Mouse (Mus musculus) CH12.LX (cell line): ENCODE results near the gene Irak4. TPM values are rescaled to one million over a fixed set of nuclear protein-coding genes. Genes with fewer than 3 reads are reported as not detected.

Experiments used
- DNase-seq: peaks from one replicate; pipeline ENCODE4 v3.0.0-alpha.2; 2013; ENCODE audit errors: extremely low read depth
- H3K27ac ChIP-seq: 2 replicates; pipeline ENCODE4 v1.5.1; 2012; ENCODE audit warnings: low read depth, mild to moderate bottlenecking, control low read depth, moderate library complexity; ENCODE audit not compliant: insufficient read depth
- H3K27me3 ChIP-seq: replicated peaks from 2 replicates; pipeline ENCODE3; 2012; ENCODE audit warnings: inconsistent platforms
- H3K36me3 ChIP-seq, 2 experiments: replicated peaks in 1 of 2; 2 replicates each; pipeline versions ENCODE3 to v1.6.1; 2012; ENCODE audit warnings: inconsistent platforms in 1 of 2, low read length in 1 of 2, mild to moderate bottlenecking in 1 of 2, mixed read lengths in 1 of 2, moderate library complexity in 1 of 2; ENCODE audit not compliant: control insufficient read depth in 1 of 2, insufficient read depth in 1 of 2
- H3K4me1 ChIP-seq, 2 experiments: 2 replicates each; pipeline ENCODE4 v1.6.1; 2012; ENCODE audit warnings: inconsistent platforms in 1 of 2, moderate library complexity in 1 of 2; ENCODE audit not compliant: insufficient read depth in 2 of 2, control insufficient read depth in 1 of 2
- H3K4me2 ChIP-seq: 2 replicates; pipeline ENCODE4 v1.6.1; 2012; ENCODE audit warnings: low read depth, mild to moderate bottlenecking, control low read depth; ENCODE audit not compliant: poor library complexity, insufficient read depth, severe bottlenecking
- H3K4me3 ChIP-seq, 3 experiments: fragments of 150-350 bp in 1 of 3; sonication (generic) in 1 of 3; replicated peaks in 1 of 3; 2 replicates each; pipeline versions ENCODE3 to v1.5.1; 2011 to 2012; ENCODE audit warnings: low read depth in 2 of 3, low read length in 2 of 3, mild to moderate bottlenecking in 2 of 3, moderate library complexity in 2 of 3, control low read depth in 1 of 3, improper control_type of control experiment in 1 of 3, inconsistent platforms in 1 of 3, mixed read lengths in 1 of 3; ENCODE audit not compliant: poor library complexity in 1 of 3
- H3K79me2 ChIP-seq: replicated peaks from 2 replicates; pipeline ENCODE4 v1.6.1; 2012; ENCODE audit warnings: mild to moderate bottlenecking, moderate library complexity; ENCODE audit not compliant: control insufficient read depth, poor library complexity, insufficient read depth, severe bottlenecking; ENCODE audit errors: extremely low read depth
- H3K9ac ChIP-seq: 2 replicates; pipeline ENCODE4 v1.6.1; 2012; ENCODE audit warnings: low read depth, mild to moderate bottlenecking, control low read depth, moderate library complexity; ENCODE audit not compliant: insufficient read depth
- H3K9me3 ChIP-seq: replicated peaks from 2 replicates; pipeline ENCODE3; 2012; ENCODE audit warnings: low read length, inconsistent platforms, mixed read lengths
- BHLHE40 ChIP-seq: IDR thresholded peaks from 2 replicates; pipeline ENCODE4 v1.6.1; 2011; ENCODE audit warnings: mild to moderate bottlenecking, low read depth, low read length, improper control_type of control experiment
- CHD1 ChIP-seq: IDR thresholded peaks from 2 replicates; pipeline ENCODE4 v1.6.1; 2012; ENCODE audit warnings: low read depth, low read length, improper control_type of control experiment, inconsistent platforms
- CHD2 ChIP-seq: IDR thresholded peaks from 2 replicates; pipeline ENCODE4 v1.6.1; 2011; ENCODE audit warnings: low read length, improper control_type of control experiment
- CTCF ChIP-seq, 2 experiments: IDR thresholded peaks in 1 of 2; conservative IDR thresholded peaks in 1 of 2; 2 replicates each; pipeline ENCODE4 v1.5.1; 2011 to 2012; ENCODE audit warnings: low read depth in 2 of 2, low read length in 2 of 2, improper control_type of control experiment in 1 of 2, inconsistent platforms in 1 of 2, mild to moderate bottlenecking in 1 of 2, moderate library complexity in 1 of 2
- E2F4 ChIP-seq: IDR thresholded peaks from 2 replicates; pipeline ENCODE4 v1.6.1; 2011; ENCODE audit warnings: low read depth, low read length, improper control_type of control experiment; ENCODE audit not compliant: insufficient replicate concordance
- ELF1 ChIP-seq: IDR thresholded peaks from 2 replicates; pipeline ENCODE4 v1.6.1; 2014; ENCODE audit warnings: low read depth, mild to moderate bottlenecking, inconsistent platforms, low read length, improper control_type of control experiment
- EP300 ChIP-seq: IDR thresholded peaks from 2 replicates; pipeline ENCODE4 v1.6.1; 2011; ENCODE audit warnings: low read length, improper control_type of control experiment
- ETS1 ChIP-seq: conservative IDR thresholded peaks from 2 replicates; pipeline ENCODE4 v1.6.1; 2012; ENCODE audit warnings: low read depth, mild to moderate bottlenecking, inconsistent platforms, low read length, improper control_type of control experiment, moderate library complexity
- GABPA ChIP-seq: IDR thresholded peaks from 2 replicates; pipeline ENCODE4 v1.6.1; 2012; ENCODE audit warnings: low read depth, low read length, improper control_type of control experiment, inconsistent platforms; ENCODE audit not compliant: insufficient replicate concordance
- HCFC1 ChIP-seq: IDR thresholded peaks from 2 replicates; pipeline ENCODE4 v1.6.1; 2012; ENCODE audit warnings: low read depth, mild to moderate bottlenecking, inconsistent platforms, low read length, improper control_type of control experiment
- JUN ChIP-seq: IDR thresholded peaks from 2 replicates; pipeline ENCODE4 v1.6.1; 2011; ENCODE audit warnings: low read depth, mild to moderate bottlenecking, low read length, improper control_type of control experiment, moderate library complexity; ENCODE audit not compliant: insufficient read depth
- JUND ChIP-seq: conservative IDR thresholded peaks from 2 replicates; pipeline ENCODE4 v1.6.1; 2011; ENCODE audit warnings: low read depth, low read length, improper control_type of control experiment
- MEF2A ChIP-seq: IDR thresholded peaks from 2 replicates; pipeline ENCODE4 v1.6.1; 2014; ENCODE audit warnings: low read depth, mild to moderate bottlenecking, inconsistent platforms, low read length, improper control_type of control experiment, borderline replicate concordance
- MXI1 ChIP-seq: IDR thresholded peaks from 2 replicates; pipeline ENCODE4 v1.6.1; 2011; ENCODE audit warnings: mild to moderate bottlenecking, low read depth, low read length, improper control_type of control experiment
- MYC ChIP-seq: IDR thresholded peaks from 2 replicates; pipeline ENCODE4 v1.6.1; 2011; ENCODE audit warnings: low read depth, mild to moderate bottlenecking, improper control_type of control experiment, low read length
- NELFE ChIP-seq: IDR thresholded peaks from 2 replicates; pipeline ENCODE4 v1.6.1; 2011; ENCODE audit warnings: low read depth, low read length, improper control_type of control experiment
- POLR2AphosphoS2 ChIP-seq: IDR thresholded peaks from 2 replicates; pipeline ENCODE4 v1.6.1; 2011; ENCODE audit warnings: low read depth, low read length, improper control_type of control experiment
- RAD21 ChIP-seq: IDR thresholded peaks from 2 replicates; pipeline ENCODE4 v1.6.1; 2011; ENCODE audit warnings: low read depth, mild to moderate bottlenecking, low read length, improper control_type of control experiment, moderate library complexity
- SIN3A ChIP-seq: IDR thresholded peaks from 2 replicates; pipeline ENCODE4 v1.6.1; 2012; ENCODE audit warnings: low read length, improper control_type of control experiment, inconsistent platforms
- TBP ChIP-seq: conservative IDR thresholded peaks from 2 replicates; pipeline ENCODE4 v1.6.1; 2011; ENCODE audit warnings: low read depth, low read length, improper control_type of control experiment
- TCF12 ChIP-seq: IDR thresholded peaks from 2 replicates; pipeline ENCODE4 v1.6.1; 2014; ENCODE audit warnings: low read depth, mild to moderate bottlenecking, inconsistent platforms, low read length, improper control_type of control experiment
- USF1 ChIP-seq: IDR thresholded peaks from 2 replicates; pipeline ENCODE4 v1.6.1; 2014; ENCODE audit warnings: low read depth, mild to moderate bottlenecking, inconsistent platforms, low read length, improper control_type of control experiment
- ZC3H11A ChIP-seq: IDR thresholded peaks from 2 replicates; pipeline ENCODE4 v1.6.1; 2012; ENCODE audit warnings: low read depth, mild to moderate bottlenecking, inconsistent platforms, low read length, improper control_type of control experiment
- ZKSCAN1 ChIP-seq: IDR thresholded peaks from 2 replicates; pipeline ENCODE4 v1.6.1; 2012; ENCODE audit warnings: low read depth, inconsistent platforms, low read length, improper control_type of control experiment, borderline replicate concordance
- ZMIZ1 ChIP-seq: IDR thresholded peaks from 2 replicates; pipeline ENCODE4 v1.6.1; 2012; ENCODE audit warnings: low read depth, mild to moderate bottlenecking, inconsistent platforms, low read length, improper control_type of control experiment
- ZNF384 ChIP-seq: IDR thresholded peaks from 2 replicates; pipeline ENCODE4 v1.6.1; 2012; ENCODE audit warnings: low read depth, low read length, improper control_type of control experiment, inconsistent platforms
- dilution Hi-C: fragments of 300-500 bp; cut with MboI; formaldehyde crosslinking; loops from 2 replicates; pipeline ENCODE4 v1.14.3; 2020; ENCODE audit warnings: low sequenced_read_pairs; ENCODE audit not compliant: extremely low pct_unique_long_range_greater_than_20kb, extremely low pct_ligation_motif_present
- in situ Hi-C: fragments of 300-500 bp; cut with MboI; formaldehyde crosslinking; loops from 3 replicates; pipeline ENCODE4 v1.14.3; 2019; ENCODE audit warnings: low sequenced_read_pairs, low pct_ligation_motif_present, low pct_unique_long_range_greater_than_20kb, mixed read lengths
- polyA plus RNA-seq: library from polyadenylated mRNA; unstranded; fragments of >175 nt; gene quantifications from 2 replicates; pipeline ENCODE4 v1.2.1, GENCODE M21; 2012; ENCODE audit warnings: low read depth; ENCODE audit not compliant: insufficient read length
- total RNA-seq, 2 experiments: library from RNA; depleted of rRNA; stranded (reverse); fragments of 300-350 nt in 1 of 2; fragments of >200 nt in 1 of 2; gene quantifications; 2 replicates each; pipeline ENCODE4 v1.2.3; 2012 to 2014

Irak4 gene
- total and polyA plus RNA-seq, 3 experiments: 7.6 to 15.3 (median 14.4) TPM

GRCm38 (mm10) chr15:94532306-94532705 lies 11.1 kb upstream of the Irak4 start:
- Histone ChIP-seq H3K4me2 (no peak overlapping the region), H3K4me3 (no peak overlapping the region), H3K79me2 (no peaks in the 10 kb centered on the region), H3K9me3 (no peaks in the 10 kb centered on the region), H3K36me3 (peaks cover 37 to 77% of the 10 kb centered on the region in 2 experiments), H3K9ac (no peak overlapping the region), H3K27me3 (no peaks in the 10 kb centered on the region), H3K4me1 (no peaks in the 10 kb centered on the region), H3K27ac (no peak overlapping the region)
- no peak for DNase-seq
- TF ChIP-seq JUN: no peak
- TF ChIP-seq TBP: no peak
- TF ChIP-seq USF1: no peak
- TF ChIP-seq ETS1: no peak
- no peak for TF ChIP-seq JUND
- TF ChIP-seq EP300: no peak
- TF ChIP-seq MYC: no peak
- no peak for TF ChIP-seq GABPA
- no peak for TF ChIP-seq ZC3H11A
- no peak for TF ChIP-seq ZNF384
- TF ChIP-seq E2F4: no peak
- TF ChIP-seq MXI1: no peak
- TF ChIP-seq ZMIZ1: no peak
- TF ChIP-seq ZKSCAN1: no peak
- TF ChIP-seq POLR2AphosphoS2: no peak
- TF ChIP-seq NELFE: no peak
- in situ Hi-C loops (loop anchor here (10.0 to 25.0 kb wide), 3 partner anchors 170 to 995 kb away; no protein-coding TSS in a partner anchor), dilution Hi-C loops (no loop called here)

- DNase-seq: no peak
- in situ Hi-C loops: loop anchor here (10.0 to 25.0 kb wide), 3 partner anchors 171 to 996 kb away; no protein-coding TSS in a partner anchor
- H3K27ac ChIP-seq: no peak overlapping the region
- no peak overlapping the region for H3K4me3 ChIP-seq
- no peaks in the 10 kb centered on the region for H3K79me2 ChIP-seq
- H3K4me2 ChIP-seq: no peak overlapping the region
- H3K9ac ChIP-seq: no peak overlapping the region
- H3K36me3 ChIP-seq: peaks cover 30 to 74% of the 10 kb centered on the region in 2 experiments
- TF ChIP-seq CTCF (conservative IDR thresholded peaks at IDR 0.05 in 1 of 2, IDR thresholded peaks at IDR 0.05 in 1 of 2; ENCODE audit: low read depth in 2 of 2, low read length in 2 of 2) (no peak), TBP (no peak), ELF1 (no peak), TCF12 (no peak), JUN (no peak), HCFC1 (no peak), SIN3A (no peak), EP300 (no peak), CHD1 (no peak), MEF2A (no peak), JUND (no peak), RAD21 (no peak), BHLHE40 (no peak), ZNF384 (no peak), NELFE (no peak), CHD2 (no peak), ZKSCAN1 (no peak)
- TF ChIP-seq, all 38 proteins: peak for 0
- Histone ChIP-seq H3K27me3 (no peaks in the 10 kb centered on the region), H3K4me1 (peaks cover 0 to 3% of the 10 kb centered on the region in 2 experiments; a peak in 1 of 4 replicates), H3K9me3 (no peaks in the 10 kb centered on the region)
- dilution Hi-C loops: no loop called here
These were observed 10.5 kb upstream of the Irak4 start for GRCm38 (mm10) chr15:94532956-94533355.
